Mouse (Mus musculus) ES-E14 (cell line): Measurements from ENCODE around the gene Dock2. TPM values are rescaled to one million over a fixed set of nuclear protein-coding genes. Genes with fewer than 3 reads are reported as not detected.

Experiments used
- DNase-seq: peaks from one replicate; pipeline ENCODE4 v3.0.0-alpha.2; 2013; ENCODE audit warnings: low read depth, low spot score
- H3K27ac ChIP-seq: 2 replicates; pipeline ENCODE4 v1.5.1; 2012; ENCODE audit warnings: low read depth, mild to moderate bottlenecking, low read length, moderate library complexity, mixed read lengths; ENCODE audit not compliant: poor library complexity, insufficient read depth, severe bottlenecking
- H3K36me3 ChIP-seq: 2 replicates; pipeline ENCODE4 v1.6.1; 2012; ENCODE audit warnings: mild to moderate bottlenecking, low read length, moderate library complexity, mixed read lengths; ENCODE audit not compliant: control insufficient read depth, poor library complexity, insufficient read depth, severe bottlenecking
- H3K4me1 ChIP-seq, 2 experiments: fragments of 150-350 bp in 1 of 2; sonication (generic) in 1 of 2; 2 replicates each; pipeline ENCODE4 v1.6.1; 2012; ENCODE audit warnings: low read length in 2 of 2, mild to moderate bottlenecking in 1 of 2, mixed read lengths in 1 of 2; ENCODE audit not compliant: control insufficient read depth in 2 of 2, insufficient read depth in 2 of 2, poor library complexity in 1 of 2
- H3K4me3 ChIP-seq, 2 experiments: fragments of 150-350 bp in 1 of 2; sonication (generic) in 1 of 2; 2 replicates each; pipeline ENCODE4 v1.5.1; 2012; ENCODE audit warnings: low read length in 2 of 2, low read depth in 1 of 2, mild to moderate bottlenecking in 1 of 2, mixed read lengths in 1 of 2; ENCODE audit not compliant: insufficient read depth in 1 of 2, poor library complexity in 1 of 2, severe bottlenecking in 1 of 2
- H3K9ac ChIP-seq: 2 replicates; pipeline ENCODE4 v1.6.1; 2012; ENCODE audit warnings: low read depth, mild to moderate bottlenecking, low read length, mixed read lengths; ENCODE audit not compliant: poor library complexity, insufficient read depth, severe bottlenecking
- H3K9me3 ChIP-seq: fragments of 150-350 bp; sonication (generic); 2 replicates; pipeline ENCODE4 v1.6.1; 2012; ENCODE audit warnings: low read depth, mild to moderate bottlenecking, low read length; ENCODE audit not compliant: control insufficient read depth, insufficient read depth
- CHD2 ChIP-seq: IDR thresholded peaks from 2 replicates; pipeline ENCODE4 v1.6.1; 2014; ENCODE audit warnings: mild to moderate bottlenecking, low read depth, low read length, inconsistent platforms
- HCFC1 ChIP-seq: IDR thresholded peaks from 2 replicates; pipeline ENCODE4 v1.6.1; 2012; ENCODE audit warnings: low read length, inconsistent platforms, borderline replicate concordance; ENCODE audit not compliant: insufficient read depth
- MAFK ChIP-seq: IDR thresholded peaks from 2 replicates; pipeline ENCODE4 v1.6.1; 2014; ENCODE audit warnings: mild to moderate bottlenecking, low read depth, low read length, inconsistent platforms; ENCODE audit not compliant: insufficient read depth
- ZC3H11A ChIP-seq: IDR thresholded peaks from 2 replicates; pipeline ENCODE4 v1.6.1; 2012; ENCODE audit warnings: low read depth, mild to moderate bottlenecking, inconsistent platforms, low read length, borderline replicate concordance
- ZNF384 ChIP-seq: IDR thresholded peaks from 2 replicates; pipeline ENCODE4 v1.6.1; 2012; ENCODE audit warnings: low read depth, low read length, inconsistent platforms
- in situ Hi-C, 2 experiments: fragments of 600-800 bp; cut with MboI; formaldehyde crosslinking; loops; one replicate each; pipeline ENCODE4 v1.15.1; 2025; ENCODE audit warnings: low sequenced_read_pairs in 2 of 2, inconsistent platforms in 1 of 2; ENCODE audit not compliant: unreplicated experiment in 2 of 2
- total RNA-seq: library from RNA; depleted of rRNA; stranded (reverse); fragments of 300-350 nt; gene quantifications from 2 replicates; pipeline ENCODE4 v1.2.3, GENCODE M21; 2012

Dock2 gene
- total RNA-seq, 1 experiment, result 1.7 TPM

GRCm38 (mm10) chr11:34726699-34727347 lies 56.9 kb downstream of the Dock2 start:
- in situ Hi-C loops, result no loop called here
- no peak for TF ChIP-seq HCFC1
- TF ChIP-seq ZNF384, result no peak
- no peak for TF ChIP-seq MAFK
- TF ChIP-seq CHD2, result no peak
- TF ChIP-seq ZC3H11A, result no peak
- H3K4me1 ChIP-seq, result no peaks in the 10 kb centered on the region
- H3K4me3 ChIP-seq, result no peak overlapping the region
- H3K9ac ChIP-seq, result no peak overlapping the region
- DNase-seq, result no peak
- no peaks in the 10 kb centered on the region for H3K36me3 ChIP-seq
- no peak overlapping the region for H3K27ac ChIP-seq
- no peaks in the 10 kb centered on the region for H3K9me3 ChIP-seq

GRCm38 (mm10) chr11:34713360-34713759 lies 70.3 kb downstream of the Dock2 start:
- in situ Hi-C loops, result no loop called here
- Histone ChIP-seq H3K27ac (no peak overlapping the region), H3K9ac (no peak overlapping the region), H3K4me1 (no peaks in the 10 kb centered on the region), H3K4me3 (no peak overlapping the region), H3K36me3 (no peaks in the 10 kb centered on the region), H3K9me3 (no peaks in the 10 kb centered on the region)
- no peak for DNase-seq
- TF ChIP-seq HCFC1 (no peak), ZNF384 (no peak), CHD2 (no peak), ZC3H11A (no peak), MAFK (no peak)

GRCm38 (mm10) chr11:34708278-34708677 lies 75.4 kb downstream of the Dock2 start:
- in situ Hi-C loops, result no loop called here
- peaks cover 0 to 3% of the 10 kb centered on the region in 2 experiments; a peak in 1 of 4 replicates for H3K4me1 ChIP-seq
- no peak for TF ChIP-seq ZNF384
- no peak for TF ChIP-seq MAFK
- no peak for TF ChIP-seq HCFC1
- no peak for TF ChIP-seq CHD2
- TF ChIP-seq ZC3H11A, result no peak
- H3K9me3 ChIP-seq, result no peaks in the 10 kb centered on the region
- no peak overlapping the region for H3K27ac ChIP-seq
- no peaks in the 10 kb centered on the region for H3K36me3 ChIP-seq
- no peak overlapping the region for H3K9ac ChIP-seq
- H3K4me3 ChIP-seq, result no peak overlapping the region
- DNase-seq, result no peak

- TF ChIP-seq HCFC1 (no peak), ZC3H11A (no peak), ZNF384 (no peak)
- Histone ChIP-seq H3K4me3 (no peak overlapping the region), H3K36me3 (no peaks in the 10 kb centered on the region), H3K9ac (no peak overlapping the region), H3K27ac (no peak overlapping the region), H3K9me3 (no peaks in the 10 kb centered on the region), H3K4me1 (peaks cover 0 to 3% of the 10 kb centered on the region in 2 experiments; a peak in 1 of 4 replicates)
- in situ Hi-C loops, result no loop called here
- DNase-seq, result no peak
Observed at GRCm38 (mm10) chr11:34707360-34707759, 76.3 kb downstream of the Dock2 start.

- DNase-seq, result peak; percentile 3
- in situ Hi-C loops, result no loop called here
- H3K36me3 ChIP-seq, result no peaks in the 10 kb centered on the region
- H3K27ac ChIP-seq, result no peak overlapping the region
- H3K4me3 ChIP-seq, result no peak overlapping the region
- H3K9me3 ChIP-seq, result no peaks in the 10 kb centered on the region
- H3K9ac ChIP-seq, result no peak overlapping the region
- TF ChIP-seq ZNF384 (no peak), MAFK (no peak), HCFC1 (no peak), CHD2 (no peak), ZC3H11A (no peak)
- peaks cover 0 to 3% of the 10 kb centered on the region in 2 experiments; a peak in 1 of 4 replicates for H3K4me1 ChIP-seq
Observed at GRCm38 (mm10) chr11:34705108-34705446, 78.6 kb downstream of the Dock2 start.
